Mouse (Mus musculus): ENCODE measurements at regions not wholly inside any gene's neighbourhood (a gene's known extent, or its start where the extent isn't known, plus 50 kb on each side); places are given as distances from the start of the nearest gene placed in this dataset.
"Not testable (repeated sequence)": the region's sequence is repeated elsewhere in the genome, so short reads cannot be mapped to it uniquely, and the experiment has no call there.

DNA sequence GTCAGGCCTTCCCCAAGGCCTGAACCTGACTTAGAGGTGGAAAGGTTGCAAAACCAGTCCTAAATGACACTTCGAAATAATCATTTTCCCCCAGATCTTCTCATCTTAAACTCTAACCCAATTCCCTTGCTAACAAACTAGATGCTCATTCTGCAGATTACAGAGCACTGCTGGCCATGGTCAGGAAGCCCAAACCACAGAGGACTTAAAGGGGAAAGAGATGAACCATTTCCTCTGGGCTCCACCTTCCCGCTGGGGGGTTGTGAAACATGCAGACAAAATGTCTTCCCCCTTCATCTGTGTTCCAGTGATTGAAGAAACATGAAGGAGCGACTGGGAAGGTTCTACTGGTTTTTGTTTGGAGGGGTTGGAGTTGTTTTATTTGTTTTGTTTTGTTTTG, 181.4 kb downstream of the Dhx15 start:
- no peak for DNase-seq

DNA sequence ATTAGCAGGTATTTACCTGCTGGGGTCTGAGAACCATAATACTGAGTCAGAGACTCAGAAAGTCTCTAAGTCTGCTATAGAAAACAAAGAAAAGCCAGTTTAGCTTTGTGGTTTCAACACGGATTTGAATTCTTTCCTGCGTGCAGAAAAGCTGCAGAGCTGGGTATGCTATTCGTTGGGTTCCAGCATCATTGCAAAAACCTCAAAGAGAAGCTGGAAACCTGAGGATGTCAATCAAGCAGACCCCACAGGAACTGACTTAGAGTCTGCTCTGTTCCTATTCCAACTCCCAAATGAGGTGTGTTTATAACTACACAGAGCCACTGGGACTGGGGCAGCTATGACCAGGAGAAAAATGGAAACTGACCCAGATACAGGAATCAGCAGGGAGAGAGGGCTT, 183.5 kb downstream of the Dhx15 start:
- DNase-seq: no peak

DNA sequence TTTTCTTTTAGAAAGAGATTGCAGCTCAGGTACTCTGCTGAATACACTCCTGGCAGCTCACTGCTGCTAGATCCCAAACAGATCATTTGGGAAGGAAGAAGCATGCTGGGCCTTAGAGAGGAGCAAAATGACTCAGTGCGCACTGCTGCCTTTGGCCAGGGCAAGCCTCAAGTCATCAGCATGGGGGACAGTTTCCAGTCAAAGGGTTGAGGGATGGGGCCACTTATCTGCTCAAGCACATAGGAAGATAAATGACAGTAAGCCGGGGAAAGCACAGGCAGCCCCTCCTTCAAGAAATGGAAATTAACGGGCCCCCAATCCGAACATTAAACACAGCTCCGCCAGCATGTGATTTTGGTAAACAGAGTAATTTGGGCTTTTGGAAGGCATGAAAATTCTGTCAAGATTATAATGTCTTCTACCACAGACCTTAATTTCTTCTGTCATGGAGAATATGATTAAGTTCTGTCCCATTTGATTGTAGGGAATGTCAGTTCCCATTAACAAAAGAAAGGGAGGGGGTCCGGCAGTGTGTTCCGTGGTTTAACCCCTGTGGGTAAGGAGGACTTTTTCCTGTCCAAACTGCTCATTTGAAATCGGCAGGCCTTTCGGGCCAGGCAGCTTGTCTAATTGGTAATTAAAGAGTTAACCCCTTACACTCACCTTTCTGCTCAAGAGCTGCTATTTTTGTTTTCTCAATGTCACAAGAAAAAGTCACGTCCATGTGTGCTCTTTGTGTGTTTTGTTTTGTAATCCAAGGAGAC, 199.3 kb downstream of the Dhx15 start:
- no peak for DNase-seq

DNA sequence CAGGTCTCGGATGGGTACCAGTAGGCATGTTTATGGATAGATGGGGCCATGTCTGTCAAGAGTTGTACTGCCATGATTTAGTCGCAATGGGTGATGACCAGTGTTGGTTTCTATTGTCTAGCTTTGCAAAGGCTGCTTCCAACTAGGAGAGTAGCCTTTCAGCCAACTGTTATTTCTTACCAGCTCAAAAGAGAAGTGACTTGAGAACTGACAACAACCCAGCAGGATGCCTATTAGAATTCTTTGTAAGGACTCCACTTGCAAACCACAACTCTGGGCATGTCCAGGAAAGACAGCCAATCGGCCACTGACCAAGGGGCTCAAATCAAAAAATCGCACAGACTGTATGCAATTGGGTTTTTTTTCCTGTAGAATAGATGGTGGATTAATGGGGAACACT, 200.9 kb downstream of the Dhx15 start:
- DNase-seq: no peak

DNA sequence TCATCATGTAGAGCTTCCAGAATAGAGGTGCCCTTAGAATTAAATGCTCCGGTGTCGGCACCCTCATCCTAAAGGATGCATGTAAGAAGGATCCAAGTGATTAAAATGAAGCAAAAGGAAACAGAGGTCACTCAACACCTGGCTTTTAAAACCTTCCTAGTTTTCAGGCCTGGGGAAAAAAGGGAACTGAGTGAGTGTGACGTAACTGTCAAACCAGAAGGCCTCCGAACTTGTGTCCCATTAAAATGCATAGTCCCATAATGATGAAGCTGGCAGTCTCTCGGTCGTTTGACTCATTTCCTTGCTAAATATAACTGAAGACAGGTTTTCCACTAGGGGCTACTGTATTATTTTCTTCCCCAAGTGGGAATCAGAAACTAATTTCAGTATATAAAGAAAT, 201.4 kb downstream of the Dhx15 start:
- no peak for DNase-seq

DNA sequence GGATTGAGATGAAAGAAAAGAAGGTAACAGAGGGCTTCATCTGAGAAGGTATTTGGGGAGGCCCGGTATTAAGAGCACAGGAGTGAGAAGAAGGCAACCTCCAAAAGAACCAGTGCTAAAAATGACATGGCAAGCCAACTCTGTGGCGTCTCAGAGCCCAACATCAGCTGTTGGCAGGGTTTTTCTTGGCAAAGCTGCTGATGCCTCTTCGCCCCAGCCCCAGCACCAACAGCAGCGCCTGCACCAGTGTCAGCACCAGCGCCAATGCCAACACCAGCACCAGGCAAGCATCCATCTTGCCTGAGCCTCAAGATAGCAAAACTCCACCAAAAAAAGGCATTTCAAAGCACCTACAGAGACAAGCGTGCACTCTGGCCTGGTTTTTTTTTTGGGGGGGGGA, 205.3 kb downstream of the Dhx15 start:
- DNase-seq: no peak

DNA sequence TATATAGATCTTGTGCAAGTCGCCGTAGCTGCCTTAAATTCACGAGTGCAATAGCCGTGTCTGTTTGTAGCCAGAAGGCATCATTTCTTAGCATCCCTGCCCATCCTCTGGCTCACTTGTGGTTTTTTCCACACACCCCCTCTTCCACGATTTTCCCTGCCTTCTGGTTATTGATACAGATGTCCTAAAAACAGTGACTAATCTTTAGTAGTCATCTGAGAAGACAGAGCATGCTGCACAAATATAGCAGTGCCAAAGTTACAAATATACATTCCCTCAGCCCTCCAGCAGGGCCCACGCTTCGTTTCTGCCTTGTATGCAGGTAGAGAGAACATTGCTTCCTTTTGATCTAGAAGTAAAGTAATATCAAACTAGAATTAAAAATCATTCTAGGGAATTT, 207.5 kb downstream of the Dhx15 start:
- DNase-seq: no peak

DNA sequence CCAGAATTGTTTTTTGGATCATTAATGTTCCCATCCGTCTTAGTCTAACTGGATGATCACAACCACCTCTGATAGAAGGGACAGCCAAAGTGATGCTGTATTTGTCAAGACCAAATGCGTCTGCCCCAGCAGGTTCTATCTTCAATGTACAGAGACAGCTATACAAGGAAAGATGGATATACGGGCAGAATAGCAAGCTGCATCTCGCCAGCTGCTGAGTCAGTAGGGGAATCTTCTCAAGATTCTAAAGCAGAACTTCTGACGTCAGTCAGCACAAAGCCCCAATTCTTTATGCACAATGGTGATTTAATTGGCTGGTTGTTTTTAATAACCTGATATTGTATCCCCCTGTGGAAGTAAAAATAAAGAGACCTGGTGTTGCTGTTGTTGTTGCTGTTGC, 209.4 kb downstream of the Dhx15 start:
- DNase-seq: no peak

DNA sequence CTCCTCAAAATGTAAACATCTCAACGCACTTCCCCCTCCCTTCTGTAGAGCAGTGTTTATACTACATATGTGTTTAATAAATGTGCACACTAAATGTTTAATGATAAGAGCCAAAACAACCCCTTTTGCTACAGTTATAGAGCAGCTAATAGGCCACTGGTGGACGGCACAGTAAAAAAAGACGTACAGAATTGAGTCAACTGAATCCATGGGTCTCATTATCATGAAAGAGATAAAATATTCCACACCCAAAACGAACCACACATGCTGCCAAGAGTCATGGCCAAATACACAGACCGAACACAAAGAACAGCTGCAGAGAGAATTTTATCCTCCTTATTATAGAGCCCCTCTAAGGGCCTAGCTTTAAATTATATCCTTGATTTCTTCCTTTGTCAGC, 237.8 kb downstream of the Dhx15 start:
- DNase-seq: no peak

DNA sequence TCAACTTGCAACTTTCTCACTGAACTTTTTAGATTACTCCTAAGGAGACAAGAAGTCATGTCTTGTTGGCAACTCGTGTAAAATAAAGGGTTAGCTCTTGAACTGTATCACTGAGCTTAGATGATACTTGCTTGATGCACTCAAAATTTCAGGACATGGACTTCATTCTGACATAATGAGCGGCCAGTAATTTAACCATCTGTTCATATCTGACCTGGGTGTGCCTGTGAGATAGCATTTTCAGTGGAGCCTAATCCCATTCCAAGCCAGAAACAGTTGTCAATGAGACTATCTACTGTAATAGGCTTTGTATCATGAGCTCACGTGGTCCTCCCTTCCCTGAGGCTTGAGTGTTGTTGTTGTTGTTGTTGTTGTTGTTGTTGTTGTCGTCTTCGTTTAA, 240.3 kb downstream of the Dhx15 start:
- DNase-seq: no peak

DNA sequence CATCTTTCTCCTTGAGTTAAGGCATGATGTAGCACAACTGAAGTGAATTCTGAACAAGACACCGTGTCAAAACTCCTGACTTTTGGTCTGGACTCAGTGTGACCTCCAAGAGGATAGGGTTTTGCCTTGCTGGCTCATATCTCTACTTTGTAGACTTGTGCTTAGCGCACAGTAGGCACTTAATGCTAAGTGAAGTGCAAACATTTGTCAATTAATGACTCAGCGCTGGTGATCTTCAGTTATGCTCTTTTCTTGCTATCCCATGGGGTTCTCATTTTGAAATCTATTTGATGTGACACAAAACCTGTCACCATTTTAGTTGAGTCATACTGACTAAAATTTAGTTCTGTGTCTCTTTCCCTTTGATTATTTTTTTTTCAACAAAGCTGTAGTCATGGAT, 244.3 kb downstream of the Dhx15 start:
- no peak for DNase-seq

DNA sequence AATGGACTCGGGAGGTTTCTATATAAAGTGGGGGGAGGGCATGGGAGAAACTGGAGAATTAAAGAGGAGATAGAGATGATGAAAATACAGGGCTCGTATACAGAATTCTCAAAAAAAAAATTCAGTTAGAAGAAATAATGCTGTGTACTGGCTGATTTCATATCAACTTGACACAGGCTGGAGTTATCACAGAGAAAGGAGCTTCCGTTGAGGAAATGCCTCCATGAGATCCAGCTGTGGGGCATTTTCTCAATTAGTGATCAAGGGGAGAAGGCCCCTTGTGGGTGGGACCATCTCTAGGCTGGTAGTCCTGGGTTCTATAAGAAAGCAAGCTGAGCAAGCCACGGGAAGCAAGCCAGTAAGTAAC, 248.4 kb downstream of the Dhx15 start:
- not testable (repeated sequence) for DNase-seq

DNA sequence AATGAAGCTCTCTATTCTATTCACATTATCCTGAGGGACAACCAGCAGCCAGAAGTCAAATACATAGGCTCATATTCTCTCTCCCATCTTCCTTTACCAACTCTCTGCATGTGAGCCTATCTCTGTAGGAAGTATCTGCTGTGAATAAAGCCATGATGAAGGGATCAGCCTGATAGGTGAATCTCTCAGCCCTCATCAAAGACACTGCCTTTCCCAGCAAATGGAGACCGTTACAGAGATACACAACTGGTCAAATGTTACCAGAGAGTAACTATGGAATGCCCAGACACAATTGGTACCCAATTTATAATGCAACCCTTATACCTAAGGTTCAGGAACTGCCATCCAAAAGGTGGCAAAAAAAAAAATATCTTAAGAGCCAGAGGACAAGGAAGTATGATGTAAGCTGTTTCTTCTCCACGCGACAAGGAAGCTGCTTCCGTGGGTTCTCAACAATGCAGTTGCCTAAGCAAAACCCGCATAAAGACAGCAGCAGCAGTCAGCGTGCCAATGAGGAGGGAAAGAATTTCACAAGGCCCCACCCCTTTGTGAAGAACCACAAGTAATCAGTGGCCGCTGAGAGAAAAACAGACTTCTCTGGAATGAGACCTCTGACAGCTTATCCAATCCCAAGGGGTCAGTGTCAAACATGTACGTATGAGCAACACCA, 248.9 kb downstream of the Dhx15 start:
- no peak for DNase-seq

DNA sequence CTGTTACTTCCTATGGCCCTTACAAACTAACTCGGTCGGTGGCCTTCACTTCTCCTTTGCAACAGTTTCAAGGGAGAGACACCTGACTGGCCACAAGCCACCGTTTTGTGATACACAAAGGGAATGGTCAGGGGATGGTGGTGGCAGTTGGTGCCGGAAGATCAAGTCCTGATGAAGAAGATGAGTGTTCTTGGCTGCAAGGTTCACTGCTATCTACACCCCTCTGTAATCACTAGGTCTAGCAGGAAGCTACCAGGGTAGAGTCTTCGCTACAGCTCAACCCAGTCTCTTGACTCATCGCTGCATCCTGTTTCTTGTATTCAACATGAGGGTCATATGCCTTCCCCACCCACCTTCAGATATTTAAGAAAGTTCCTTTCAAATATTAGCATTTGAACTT, 251.5 kb downstream of the Dhx15 start:
- DNase-seq: no peak

DNA sequence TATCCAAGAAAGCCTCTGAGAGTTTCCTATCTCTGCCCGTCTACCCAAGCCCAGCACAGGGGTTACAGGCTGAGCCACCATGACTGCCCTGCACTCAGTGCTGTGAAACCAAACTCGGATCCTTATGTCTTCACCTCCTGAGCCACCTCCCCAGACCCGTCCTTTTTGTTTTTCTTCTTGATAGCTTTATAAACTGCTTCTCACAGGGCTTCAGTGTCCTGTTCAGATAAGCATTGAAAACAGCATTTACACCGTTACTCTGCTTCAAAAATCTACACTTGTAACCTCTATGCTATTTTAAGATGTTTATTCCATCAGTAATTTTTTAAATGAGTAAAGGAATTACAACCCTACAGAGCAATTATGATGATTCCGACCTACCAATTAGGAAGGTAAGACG, 253.0 kb downstream of the Dhx15 start:
- no peak for DNase-seq

DNA sequence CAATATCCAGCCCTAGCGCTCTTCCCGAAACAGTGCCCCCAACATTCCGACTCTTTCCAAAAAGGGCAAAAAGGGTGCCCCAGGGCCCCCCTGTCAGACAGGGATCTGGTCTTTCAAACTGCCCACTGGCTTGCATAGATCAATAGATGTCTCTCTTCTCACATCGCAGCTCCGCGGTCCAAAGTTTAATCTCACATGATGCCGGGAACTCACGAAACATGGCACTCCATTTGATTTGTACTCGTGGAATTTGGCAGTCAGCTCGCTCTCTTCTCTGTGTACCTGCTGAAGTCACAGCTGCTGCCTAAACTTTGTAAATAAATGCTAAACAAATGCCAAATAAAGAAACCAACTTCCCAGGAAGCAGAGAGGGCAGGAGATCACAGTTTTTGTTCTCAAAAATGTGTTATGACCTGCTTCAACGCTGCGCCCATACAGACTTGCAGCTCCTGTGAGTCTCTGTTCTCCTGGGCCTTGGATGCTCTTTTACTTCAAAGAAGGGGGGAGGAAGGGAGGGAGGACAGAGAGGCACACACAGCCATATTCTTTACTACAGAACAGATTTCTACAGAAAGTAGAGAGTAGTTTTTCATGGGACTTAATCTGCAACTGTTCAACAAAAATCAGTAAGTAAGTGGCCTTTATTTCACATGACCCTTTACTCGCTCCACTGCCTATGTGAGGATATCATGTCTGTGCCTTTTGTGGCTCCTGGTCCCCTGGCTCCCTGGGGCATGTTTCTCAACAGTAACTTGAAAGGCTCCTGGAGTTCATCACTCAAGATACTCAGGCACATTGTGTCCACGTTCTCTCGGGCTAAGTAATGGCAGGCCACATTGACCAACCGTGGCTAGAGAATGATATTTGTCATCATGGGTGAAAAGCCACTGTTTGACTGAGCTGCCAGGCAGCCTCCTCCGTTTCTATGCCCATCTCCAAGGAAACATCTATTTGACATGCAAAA, 254.6 kb downstream of the Dhx15 start:
- no peak for DNase-seq

DNA sequence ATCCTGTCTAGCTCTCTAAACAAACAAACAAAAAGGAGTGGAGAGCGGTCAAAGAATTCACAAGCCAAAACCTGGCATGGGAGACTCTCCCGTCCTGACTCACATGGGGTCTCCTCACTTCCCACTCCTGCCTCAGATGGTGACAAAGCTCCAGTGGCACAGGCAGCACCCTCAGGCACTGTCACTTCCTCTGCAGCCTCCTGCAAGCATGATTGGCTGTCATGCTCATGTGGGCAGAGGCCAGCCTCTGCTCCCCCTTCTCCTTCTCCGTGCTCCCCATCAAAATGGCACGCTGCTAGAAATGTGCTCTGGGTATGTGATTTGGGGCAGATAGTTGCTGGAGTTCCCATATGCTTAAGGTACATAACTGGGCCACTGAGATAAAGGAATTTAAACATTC, 255.4 kb downstream of the Dhx15 start:
- DNase-seq: no peak

DNA sequence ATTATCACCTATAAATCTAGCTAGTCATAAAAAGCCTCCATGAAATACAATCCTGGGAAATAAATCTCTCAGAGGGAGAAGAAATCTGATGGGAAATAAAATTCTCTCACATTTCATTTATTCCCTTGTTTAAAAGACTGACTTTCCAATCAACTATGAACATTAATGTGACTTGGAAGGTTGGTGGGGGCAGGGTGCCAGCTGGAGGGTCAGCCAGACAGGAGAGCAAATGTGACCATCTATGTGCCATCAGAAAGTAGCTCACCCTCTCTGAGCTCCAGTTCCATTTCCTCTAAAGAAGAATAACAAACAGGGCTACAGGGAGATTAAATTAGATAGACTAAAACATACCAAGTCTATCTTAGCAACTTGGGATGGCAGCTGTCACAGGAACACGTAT, 257.0 kb downstream of the Dhx15 start:
- no peak for DNase-seq

DNA sequence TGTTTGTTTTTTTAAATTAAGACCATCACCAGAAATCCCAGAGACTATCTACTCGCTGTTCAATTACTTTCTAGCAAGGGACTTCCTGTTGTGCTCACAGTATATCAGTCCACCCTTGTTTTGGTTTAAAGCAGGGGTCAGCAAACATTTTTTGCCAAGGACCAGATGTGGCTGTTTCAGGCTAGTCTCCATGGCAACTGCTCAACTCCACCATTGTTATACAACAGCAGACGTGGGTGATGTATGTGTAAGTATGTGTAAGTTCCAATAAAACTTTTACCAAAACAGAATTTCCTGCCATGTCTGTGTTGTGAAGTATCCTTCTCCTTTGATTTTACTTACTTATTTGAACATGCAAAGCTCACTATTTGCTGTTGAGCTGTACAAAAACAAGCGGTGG, 259.9 kb downstream of the Dhx15 start:
- DNase-seq: no peak

DNA sequence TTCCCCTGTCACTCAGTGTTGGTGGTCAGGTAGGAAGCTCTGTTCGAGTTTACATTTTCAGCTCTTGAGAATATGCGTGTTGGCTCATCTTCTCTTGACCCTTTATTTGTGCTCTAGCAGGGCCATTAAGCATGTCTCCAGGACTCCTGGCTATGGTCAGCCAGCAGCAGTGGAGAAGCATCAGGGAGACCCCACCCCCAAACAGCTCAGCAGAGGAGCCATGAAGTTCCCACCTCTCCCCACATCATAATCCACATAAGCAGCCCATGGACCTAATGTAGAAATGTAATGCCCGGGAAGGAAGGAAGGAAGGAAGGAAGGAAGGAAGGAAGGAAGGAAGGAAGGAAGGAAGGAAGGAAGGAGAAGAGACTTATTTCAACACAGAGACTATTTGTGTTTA, 261.5 kb downstream of the Dhx15 start:
- DNase-seq: no peak

DNA sequence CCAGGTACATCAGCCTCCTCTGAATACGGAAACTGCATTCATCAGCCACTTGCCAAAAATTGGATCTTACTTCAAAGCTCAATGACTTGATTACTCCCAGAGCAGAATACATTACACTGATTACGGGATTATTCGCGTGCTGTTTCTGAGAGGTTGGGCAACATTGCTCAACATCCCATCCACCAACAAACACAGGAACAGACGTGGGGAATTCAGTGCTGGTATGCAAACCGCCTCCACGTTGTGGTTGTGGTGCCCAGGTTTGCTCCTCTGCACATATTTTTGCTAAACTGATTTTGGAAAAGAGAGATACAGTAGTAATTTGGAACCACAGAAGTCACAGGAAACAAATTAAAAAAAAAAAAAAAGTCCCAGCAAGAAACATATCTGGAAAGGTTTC, 266.9 kb downstream of the Dhx15 start:
- no peak for DNase-seq

DNA sequence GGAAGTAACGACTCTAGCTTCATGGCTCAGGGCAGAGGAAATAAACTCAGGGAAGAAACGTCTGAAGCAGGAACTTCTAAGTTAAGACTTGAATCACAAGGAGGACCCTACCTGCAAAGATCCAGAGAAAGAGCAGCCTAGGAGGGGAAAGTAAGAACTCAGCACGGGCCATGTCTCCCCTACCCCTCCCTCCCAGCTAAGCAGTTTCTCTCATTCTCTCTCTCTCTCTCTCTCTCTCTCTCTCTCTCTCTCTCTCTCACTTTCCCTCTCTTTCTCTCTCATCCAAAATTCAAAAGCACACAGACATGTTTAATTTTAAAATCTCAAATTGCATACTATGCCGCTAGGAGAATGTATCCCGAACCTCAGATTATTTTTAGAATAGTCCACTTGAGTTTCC, 267.3 kb downstream of the Dhx15 start:
- no peak for DNase-seq

DNA sequence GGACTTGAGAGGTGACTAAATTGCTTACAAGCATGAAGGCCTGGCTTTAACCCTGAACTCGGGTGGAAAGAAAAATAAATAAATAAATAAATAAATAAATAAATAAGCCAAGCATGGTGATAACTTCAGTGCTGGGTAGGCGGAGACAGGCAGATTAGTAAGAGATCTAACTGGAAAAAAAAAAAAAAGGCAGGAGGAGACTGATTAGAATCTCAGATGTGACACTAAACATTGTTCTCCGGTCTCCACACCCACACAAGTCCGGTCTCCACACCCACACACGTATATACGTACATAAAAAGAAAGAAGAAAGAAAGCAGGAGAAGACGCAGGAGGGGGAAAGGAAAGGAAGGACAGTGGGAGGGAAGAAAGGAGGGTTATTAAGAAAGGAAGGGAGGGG, 267.8 kb downstream of the Dhx15 start:
- no peak for DNase-seq

Measured in kidney, adult 8-10 months (tissue).